Mouse (Mus musculus): Measurements from ENCODE around the gene Prkcb. TPM values are rescaled to one million over a fixed set of nuclear protein-coding genes. Genes with fewer than 3 reads are reported as not detected.

Prkcb gene
- polyA plus RNA-seq, 1 experiment from 2014 or later: 5.5 TPM

- Histone ChIP-seq H3K36me3 (no peaks in the 10 kb centered on the region), H3K27ac (no peak overlapping the region), H3K4me1 (no peaks in the 10 kb centered on the region), H3K4me2 (replicated peaks) (no peak overlapping the region), H3K9ac (no peak overlapping the region), H3K9me3 (no peaks in the 10 kb centered on the region), H3K4me3 (no peak overlapping the region), H3K27me3 (0 out of 2 replicates have a peak, but pooled peaks cover 4% of the 10 kb centered on the region)
- WGBS: 77% methylated on average over 7 of the region's 7 CpGs
- ATAC-seq (ENCODE audit: low FRiP score, low read depth): no peak
These were observed 376.9 kb downstream of the Prkcb start for GRCm38 (mm10) chr7:122665311-122666049.

GRCm38 (mm10) chr7:122667903-122668302 is 379.4 kb downstream of the Prkcb start:
- Histone ChIP-seq H3K9me3 (no peaks in the 10 kb centered on the region), H3K27ac (no peak overlapping the region), H3K4me1 (0 out of 2 replicates have a peak, but pooled peaks cover 4% of the 10 kb centered on the region), H3K4me3 (no peak overlapping the region), H3K36me3 (no peaks in the 10 kb centered on the region), H3K9ac (no peak overlapping the region), H3K27me3 (peaks cover 19% of the 10 kb centered on the region), H3K4me2 (replicated peaks) (no peak overlapping the region)
- ATAC-seq (ENCODE audit: low FRiP score, low read depth): no peak
- WGBS: 25% methylated on average over 5 of the region's 5 CpGs

GRCm38 (mm10) chr7:122670442-122670872 is 381.9 kb downstream of the Prkcb start, which contains the start of gene Cacng3:
Cacng3 (plus strand) TSS chr7:122670492.
- Histone ChIP-seq H3K4me1 (0 out of 2 replicates have a peak, but pooled peaks cover 4% of the 10 kb centered on the region), H3K4me2 (replicated peaks) (peak within 1 kb of the TSS; percentile 35), H3K36me3 (no peaks in the 10 kb centered on the region), H3K4me3 (no peak within 1 kb of the TSS), H3K9me3 (no peaks in the 10 kb centered on the region), H3K27me3 (peaks cover 19% of the 10 kb centered on the region), H3K9ac (no peak within 1 kb of the TSS), H3K27ac (no peak within 1 kb of the TSS)
- WGBS: 21% methylated on average over 13 of the region's 13 CpGs
- ATAC-seq (ENCODE audit: low FRiP score, low read depth): no peak

DNA sequence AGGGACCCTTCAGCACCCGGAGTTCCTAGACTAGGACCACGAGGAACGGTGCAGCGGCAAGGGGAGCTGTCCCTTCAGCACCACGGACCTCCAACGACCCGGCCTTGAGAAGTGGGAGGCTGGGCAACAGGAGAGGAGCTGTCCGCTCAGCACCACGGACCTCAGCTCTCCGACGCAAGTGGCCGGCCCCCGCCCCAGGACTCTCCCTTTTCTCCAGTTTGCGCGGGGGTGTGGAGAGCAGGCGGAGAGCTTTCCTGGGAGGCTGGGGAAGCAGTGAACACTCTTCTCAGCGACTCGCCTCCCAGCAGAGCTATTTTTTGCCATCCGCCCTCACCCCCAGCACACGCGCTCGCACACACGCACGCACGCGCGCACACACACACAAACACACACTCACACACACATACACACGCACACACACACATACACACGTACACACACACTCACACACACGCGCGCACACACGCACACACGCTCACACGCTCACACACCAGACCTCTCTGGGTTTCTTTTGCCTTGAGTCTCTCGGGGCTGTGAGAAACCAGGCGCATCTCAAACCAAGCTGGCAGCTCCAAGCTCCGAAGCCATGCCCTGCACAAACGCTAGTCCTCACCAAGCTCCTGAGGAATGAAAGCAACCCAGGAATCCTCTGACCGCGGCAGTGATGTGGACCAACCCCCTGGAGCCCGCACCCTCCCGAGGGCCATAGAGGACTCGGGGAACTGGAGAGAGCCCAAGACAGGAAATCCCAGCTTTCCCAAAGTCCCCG is 382.5 kb downstream of the Prkcb start:
- WGBS: 12% methylated on average over 45 of the region's 45 CpGs
- H3K27me3 ChIP-seq: peaks cover 19% of the 10 kb centered on the region
- peak overlapping the region; percentile 35 for H3K4me2 ChIP-seq (replicated peaks)
- no peak overlapping the region for H3K9ac ChIP-seq
- 0 out of 2 replicates have a peak, but pooled peaks cover 4% of the 10 kb centered on the region for H3K4me1 ChIP-seq
- H3K36me3 ChIP-seq: no peaks in the 10 kb centered on the region
- H3K9me3 ChIP-seq: no peaks in the 10 kb centered on the region
- ATAC-seq (ENCODE audit: low FRiP score, low read depth): peak; percentile 94
- H3K27ac ChIP-seq: no peak overlapping the region
- no peak overlapping the region for H3K4me3 ChIP-seq

- no peak for ATAC-seq (ENCODE audit: low FRiP score, low read depth)
- peaks cover 19% of the 10 kb centered on the region for H3K27me3 ChIP-seq
- no peak overlapping the region for H3K27ac ChIP-seq
- no peak overlapping the region for H3K9ac ChIP-seq
- 52% methylated on average over 5 of the region's 5 CpGs for WGBS
- no peak overlapping the region for H3K4me3 ChIP-seq
- H3K4me2 ChIP-seq (replicated peaks): no peak overlapping the region
- H3K4me1 ChIP-seq: 0 out of 2 replicates have a peak, but pooled peaks cover 4% of the 10 kb centered on the region
- no peaks in the 10 kb centered on the region for H3K36me3 ChIP-seq
- H3K9me3 ChIP-seq: no peaks in the 10 kb centered on the region
These were observed 384.4 kb downstream of the Prkcb start for GRCm38 (mm10) chr7:122672981-122673380.

- WGBS: 82% methylated on average over 7 of the region's 7 CpGs
- Histone ChIP-seq H3K27ac (no peak overlapping the region), H3K9ac (no peak overlapping the region), H3K9me3 (no peaks in the 10 kb centered on the region), H3K27me3 (peaks cover 18% of the 10 kb centered on the region), H3K36me3 (no peaks in the 10 kb centered on the region), H3K4me3 (no peak overlapping the region), H3K4me2 (replicated peaks) (no peak overlapping the region), H3K4me1 (0 out of 2 replicates have a peak, but pooled peaks cover 4% of the 10 kb centered on the region)
- no peak for ATAC-seq (ENCODE audit: low FRiP score, low read depth)
These were observed 386.7 kb downstream of the Prkcb start for GRCm38 (mm10) chr7:122675207-122675606.

Other genes with a start within 250 kb of the Prkcb start
- gene Ubfd1, start 221.6 kb upstream of the Prkcb start, polyA plus RNA-seq (2015; fragmentation: Nextera tagmentation; extraction: Ambion mirVana): 71.3 and 76.5 TPM in 2 replicates
- gene Ears2, start 221.5 kb upstream of the Prkcb start, polyA plus RNA-seq (2015; fragmentation: Nextera tagmentation; extraction: Ambion mirVana): 15.4 and 16.2 TPM in 2 replicates
- 651 and 677 TPM in 2 replicates for gene Ndufab1, start 186.9 kb upstream of the Prkcb start, polyA plus RNA-seq (2015; fragmentation: Nextera tagmentation; extraction: Ambion mirVana)
- 14.3 and 16.1 TPM in 2 replicates for gene Palb2, start 155.8 kb upstream of the Prkcb start, polyA plus RNA-seq (2015; fragmentation: Nextera tagmentation; extraction: Ambion mirVana)
- 125 and 134 TPM in 2 replicates for gene Dctn5, start 155.7 kb upstream of the Prkcb start, polyA plus RNA-seq (2015; fragmentation: Nextera tagmentation; extraction: Ambion mirVana)
- 113 and 120 TPM in 2 replicates for gene Plk1, start 129.3 kb upstream of the Prkcb start, polyA plus RNA-seq (2015; fragmentation: Nextera tagmentation; extraction: Ambion mirVana)
- 0.05 and 0.13 TPM in 2 replicates for gene Ern2, start 102.5 kb upstream of the Prkcb start, polyA plus RNA-seq (2015; fragmentation: Nextera tagmentation; extraction: Ambion mirVana)
- gene Chp2, start 69.3 kb upstream of the Prkcb start, polyA plus RNA-seq (2015; fragmentation: Nextera tagmentation; extraction: Ambion mirVana): 0.22 TPM in 1 of 2 replicates, not detected in the other